Mouse (Mus musculus) skeletal muscle tissue, adult 2 months (tissue): Measurements from ENCODE around the gene Thoc2.
A peak's percentile ranks its signal among the peaks of the same experiment; 100 is the strongest.
"Not testable (repeated sequence)": the region's sequence is repeated elsewhere in the genome, so short reads cannot be mapped to it uniquely, and the experiment has no call there.

Source experiments
- DNase-seq: peaks from one replicate; pipeline ENCODE4 v3.0.0-alpha.2; 2012; ENCODE audit warnings: low read depth, low spot score

Gene Thoc2

DNA sequence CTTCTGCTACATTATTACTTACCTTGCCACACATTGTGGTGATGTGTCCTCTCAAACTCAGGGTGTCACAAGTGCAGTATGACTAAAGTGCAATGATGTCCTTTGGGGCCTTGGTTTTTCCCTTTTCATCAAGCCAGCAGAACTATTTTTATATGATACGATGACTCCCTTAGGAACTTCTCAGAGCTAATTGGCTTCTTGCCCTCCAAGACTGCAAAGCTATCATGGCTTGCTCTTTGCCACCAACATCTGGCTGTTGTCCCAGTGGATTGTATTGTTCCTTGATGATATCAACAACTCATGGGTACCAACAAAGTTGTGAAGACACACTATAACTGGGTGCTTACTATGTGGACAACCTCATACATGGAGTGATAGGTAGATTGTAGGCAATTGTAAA is at the start of gene Thoc2:
Gene Thoc2, minus strand, starts transcription at position 101 of the 400 bp plus-strand sequence.
- DNase-seq = no peak

DNA sequence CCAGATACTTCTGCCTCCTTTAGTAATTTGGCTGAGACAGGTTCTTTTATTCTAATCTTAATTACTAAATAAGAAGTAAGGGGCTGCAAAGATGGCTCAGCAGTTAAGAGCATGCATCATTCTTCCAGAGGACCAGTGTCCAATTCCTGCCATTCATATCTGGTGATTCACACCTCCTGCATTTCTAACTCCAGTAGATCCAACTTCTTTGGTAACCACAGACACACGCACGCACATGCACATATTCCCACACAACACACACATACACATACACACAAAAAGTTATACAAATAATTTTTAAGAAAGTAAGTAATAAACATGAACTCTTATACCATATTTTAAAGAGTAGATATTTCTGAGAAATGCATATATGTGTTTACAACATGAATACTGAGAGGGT is 49.6 kb upstream of the Thoc2 start:
- no peak for DNase-seq

DNA sequence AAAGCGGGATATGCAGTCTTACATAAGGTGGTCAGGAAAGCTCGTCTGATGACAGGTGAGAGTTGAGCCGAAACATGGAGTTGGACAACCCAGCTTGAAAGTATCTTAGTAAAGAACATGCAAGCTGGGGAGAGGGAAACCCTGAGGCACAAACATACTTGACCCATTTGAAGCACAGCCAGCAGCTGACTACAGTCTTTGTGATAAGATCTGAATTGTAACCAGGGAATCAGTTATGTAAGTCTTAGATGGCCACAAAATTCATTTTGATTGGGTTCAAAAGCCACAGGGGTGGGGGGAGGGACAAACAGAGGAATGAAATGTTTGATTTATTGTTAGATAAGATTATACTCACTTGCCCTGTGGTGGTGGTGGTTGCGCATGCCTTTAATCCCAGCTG is 48.9 kb upstream of the Thoc2 start:
- DNase-seq = no peak

DNA sequence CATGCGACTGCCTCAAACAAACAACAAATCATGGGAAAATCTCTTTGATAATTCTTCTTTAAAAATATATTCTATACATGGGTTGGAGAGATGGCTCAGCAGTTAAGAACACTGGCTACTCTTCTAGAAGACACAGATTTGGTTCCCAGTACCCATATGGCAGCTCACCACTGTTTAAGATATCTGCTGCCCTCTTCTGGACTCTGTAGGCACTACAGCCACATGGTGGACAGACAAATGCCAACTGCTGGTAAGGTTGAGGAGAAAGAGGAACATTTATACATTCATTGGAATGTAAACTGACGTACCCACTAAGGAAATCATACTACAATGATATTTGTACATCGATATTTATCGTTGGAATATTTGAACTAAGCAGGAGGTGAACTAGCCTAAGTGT is 36.7 kb upstream of the Thoc2 start:
- no peak for DNase-seq

DNA sequence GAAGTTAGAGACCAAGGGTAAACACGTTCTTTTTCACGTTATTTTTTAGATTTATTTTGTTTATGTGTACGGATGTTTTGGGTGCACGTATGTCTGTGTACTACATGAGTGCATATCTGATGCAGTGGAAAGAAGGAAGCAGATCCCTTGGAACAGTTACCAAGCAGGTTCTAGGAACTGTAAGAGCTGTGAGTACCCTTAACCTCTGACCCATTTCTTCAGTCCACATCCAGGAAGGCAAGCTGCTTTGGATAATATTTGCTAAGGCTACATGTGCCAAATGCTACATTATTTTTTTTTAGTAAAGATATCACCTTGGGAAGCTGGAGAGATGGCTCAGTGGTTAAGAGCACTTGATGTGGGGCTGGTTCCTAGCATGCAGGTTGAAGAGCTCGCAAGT is 21.4 kb upstream of the Thoc2 start:
- DNase-seq = no peak

DNA sequence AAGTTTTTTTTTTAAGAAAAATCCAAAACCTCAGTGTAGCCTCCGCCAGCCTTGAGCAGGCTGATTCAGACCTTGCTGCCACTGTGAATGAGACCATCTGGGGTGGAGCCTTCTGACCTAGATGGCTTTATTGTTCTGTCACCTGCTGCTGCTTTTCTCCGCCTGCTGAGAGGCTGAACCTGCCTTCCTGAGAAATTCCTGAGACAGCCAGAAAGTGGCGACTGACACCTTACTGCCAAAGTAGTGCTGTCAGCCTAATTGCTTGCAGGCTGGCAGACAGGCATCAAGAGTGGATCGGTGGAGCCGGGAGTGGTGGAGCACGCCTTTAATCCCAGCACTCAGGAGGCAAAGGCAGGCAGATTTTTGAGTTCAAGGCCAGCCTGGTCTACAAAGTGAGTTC is 11.3 kb upstream of the Thoc2 start:
- not testable (repeated sequence) for DNase-seq

DNA sequence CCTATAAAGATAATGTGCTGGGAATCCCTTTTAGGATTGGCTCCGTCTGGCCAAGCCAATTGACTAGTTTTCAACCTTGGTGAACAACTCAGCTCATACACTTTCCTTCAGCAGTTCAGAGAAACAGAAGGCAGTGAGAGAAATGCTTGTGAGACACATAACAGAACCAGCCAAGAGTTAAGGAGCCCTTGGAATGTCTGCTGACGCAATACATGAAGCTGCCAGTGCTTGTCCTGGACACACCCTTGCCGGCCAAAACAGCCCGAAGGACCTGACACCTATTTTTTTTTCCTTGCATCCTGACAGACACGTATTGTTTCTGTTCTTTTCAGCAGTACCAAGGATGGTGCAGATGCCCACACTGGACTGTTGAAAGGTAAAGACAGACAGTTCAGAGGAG is 4.2 kb upstream of the Thoc2 start:
- DNase-seq = no peak

DNA sequence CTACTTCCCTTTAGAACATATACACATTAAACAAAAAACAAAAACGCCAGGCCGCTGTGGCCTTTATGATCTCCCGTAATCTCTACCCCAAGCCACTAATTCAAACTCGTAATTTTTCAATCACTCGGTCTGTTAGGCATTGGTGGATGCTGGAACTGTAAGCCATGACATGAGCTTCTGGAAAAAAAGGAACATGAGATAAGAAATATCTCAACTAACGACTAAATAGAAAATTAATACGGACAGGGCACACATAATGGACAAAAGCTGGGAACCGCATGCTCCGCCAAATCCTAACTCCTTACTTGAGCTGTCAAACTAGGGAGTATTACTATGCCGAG is 8.4 kb downstream of the Thoc2 start:
- DNase-seq = no peak

DNA sequence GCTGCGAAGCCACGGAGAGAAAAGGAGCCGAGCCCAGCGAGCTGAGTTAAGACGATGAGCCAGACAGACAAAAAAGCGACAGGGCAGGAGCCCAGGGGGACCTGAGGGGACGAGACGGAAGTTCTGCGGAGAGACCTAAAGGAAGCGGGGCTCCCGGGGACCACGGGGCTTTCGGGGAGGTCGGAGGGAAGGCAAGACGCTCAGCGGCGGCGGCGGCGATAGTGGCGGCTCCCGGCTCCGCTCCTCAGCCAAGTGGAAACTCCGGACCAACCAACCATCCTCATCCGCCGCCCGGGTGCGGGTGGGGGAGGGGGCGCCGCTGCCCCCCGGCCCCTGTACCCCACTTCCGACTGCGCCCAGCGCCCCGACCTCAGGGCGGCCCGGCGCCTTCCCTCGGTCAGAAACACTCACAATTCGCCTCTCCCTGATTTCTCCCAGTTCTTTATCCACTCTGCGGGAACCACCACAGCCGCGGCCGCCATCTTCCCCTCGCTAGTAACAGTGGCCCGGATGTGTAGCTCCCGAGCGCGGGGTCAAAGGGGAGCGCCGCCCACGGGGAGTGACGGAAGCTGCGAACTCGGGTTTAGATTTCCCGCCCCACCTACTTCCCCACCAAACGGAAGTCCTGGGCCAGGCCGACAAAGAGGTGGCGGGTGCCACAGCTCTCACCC is 8.9 kb downstream of the Thoc2 start:
- DNase-seq = peak; percentile 75

DNA sequence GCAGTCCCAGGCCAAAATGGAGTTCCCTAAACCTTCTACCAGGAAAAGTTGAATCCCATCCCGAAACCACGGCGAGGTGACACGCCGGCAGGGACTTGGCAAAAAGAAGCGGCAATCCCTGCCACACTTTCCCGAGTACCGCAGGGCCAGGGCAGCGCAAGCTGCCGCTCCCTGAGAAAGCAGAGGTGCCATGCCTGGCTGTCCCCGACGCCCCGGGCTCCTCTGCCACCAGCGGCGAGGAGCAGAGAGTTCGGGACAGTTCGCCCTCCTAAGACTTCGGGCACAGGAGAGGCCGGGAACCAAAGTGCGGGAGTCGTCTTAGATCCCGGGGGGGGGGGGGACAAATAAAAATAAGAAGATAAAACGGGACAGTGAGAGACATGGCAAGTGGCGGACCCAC is 9.5 kb downstream of the Thoc2 start:
- DNase-seq = no peak

DNA sequence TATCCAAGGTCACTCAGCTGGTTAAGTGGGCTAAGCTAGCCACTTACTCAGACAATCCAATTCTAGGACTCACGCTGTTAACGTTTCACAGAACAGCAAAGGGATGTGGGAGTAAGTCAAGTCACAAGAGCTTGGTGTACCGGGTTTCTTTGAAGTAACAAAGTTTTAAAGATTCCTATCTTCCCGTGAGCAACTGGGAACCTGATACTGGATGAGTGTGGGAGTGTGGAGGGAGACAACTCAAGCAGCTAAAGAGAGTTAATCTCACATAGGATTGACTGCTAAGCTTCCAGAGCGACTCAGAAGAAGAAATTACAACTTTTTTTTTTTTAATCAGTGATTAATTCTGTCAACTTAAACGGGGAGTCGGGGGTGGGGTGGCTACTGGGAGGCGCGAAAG is 10.0 kb downstream of the Thoc2 start:
- no peak for DNase-seq

DNA sequence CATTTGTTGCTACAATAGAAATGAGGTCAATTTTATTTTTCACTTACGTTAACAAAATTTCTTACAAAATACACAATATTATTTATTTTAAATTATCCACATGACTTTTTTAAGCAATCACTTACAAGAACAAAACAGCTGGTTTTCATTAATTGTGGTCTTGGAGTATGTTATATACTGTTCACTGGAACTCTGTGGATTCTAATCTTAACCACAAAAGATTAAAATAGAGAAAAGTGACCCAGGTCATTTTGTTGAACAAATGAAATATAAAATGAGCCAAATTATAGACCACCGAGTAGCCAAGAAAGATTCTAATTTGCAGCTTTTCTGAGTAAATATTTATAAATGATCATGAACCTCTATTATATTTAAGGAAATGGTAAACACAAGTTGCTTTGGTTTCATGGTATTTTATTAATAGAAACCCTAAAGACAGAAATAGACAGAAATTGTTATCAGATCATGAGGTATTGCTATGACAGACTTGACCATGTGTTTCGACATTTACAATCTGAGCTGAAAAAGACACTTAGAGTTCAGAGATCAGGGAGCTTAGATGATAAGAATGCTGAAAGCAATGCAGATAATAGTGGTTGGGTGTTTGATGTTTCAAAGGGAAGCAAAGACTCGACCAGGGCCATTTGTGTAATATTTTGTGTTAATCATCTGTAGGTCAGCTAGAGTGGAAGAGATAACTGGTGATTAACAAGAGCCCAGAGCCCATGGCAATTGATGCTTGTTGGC is 35.5 kb downstream of the Thoc2 start:
- DNase-seq = no peak

DNA sequence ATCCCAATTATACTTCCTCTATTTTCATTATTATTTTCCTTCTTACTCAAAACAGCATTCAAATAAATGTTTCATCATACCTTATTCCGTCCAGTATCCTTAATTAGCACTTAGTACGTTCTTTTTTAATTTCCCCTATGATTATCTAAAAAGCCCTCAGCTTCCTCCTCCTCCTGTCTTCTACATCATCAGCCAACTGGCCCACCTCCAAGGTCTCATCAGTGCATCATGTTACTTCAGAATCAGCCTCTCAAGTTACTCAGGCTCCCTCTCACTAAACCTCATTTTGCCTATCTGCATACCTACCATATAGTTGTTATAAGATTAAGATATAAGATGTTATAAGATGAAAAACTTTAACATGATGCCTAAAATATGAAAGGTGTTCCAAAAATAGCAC is 43.9 kb downstream of the Thoc2 start:
- DNase-seq = no peak

DNA sequence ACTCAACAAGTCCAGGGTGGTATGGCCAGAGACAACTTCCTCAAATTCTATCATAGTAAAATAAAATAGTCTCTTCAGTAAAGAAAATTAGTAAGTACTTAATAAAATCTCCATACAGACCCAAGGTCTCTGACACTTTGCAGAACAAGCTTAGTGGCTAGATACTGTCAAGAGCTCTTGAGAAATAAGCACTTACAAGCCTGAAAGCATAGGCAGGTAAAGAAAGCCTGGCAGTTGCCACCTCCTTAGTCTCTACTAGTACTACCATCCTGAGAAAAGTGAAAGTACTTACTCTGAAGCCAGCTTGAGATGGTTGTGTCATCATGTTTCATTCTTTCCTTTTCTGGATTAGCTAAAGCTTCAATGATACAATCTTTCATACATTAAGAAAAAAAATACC is 82.7 kb downstream of the Thoc2 start:
- DNase-seq = no peak

DNA sequence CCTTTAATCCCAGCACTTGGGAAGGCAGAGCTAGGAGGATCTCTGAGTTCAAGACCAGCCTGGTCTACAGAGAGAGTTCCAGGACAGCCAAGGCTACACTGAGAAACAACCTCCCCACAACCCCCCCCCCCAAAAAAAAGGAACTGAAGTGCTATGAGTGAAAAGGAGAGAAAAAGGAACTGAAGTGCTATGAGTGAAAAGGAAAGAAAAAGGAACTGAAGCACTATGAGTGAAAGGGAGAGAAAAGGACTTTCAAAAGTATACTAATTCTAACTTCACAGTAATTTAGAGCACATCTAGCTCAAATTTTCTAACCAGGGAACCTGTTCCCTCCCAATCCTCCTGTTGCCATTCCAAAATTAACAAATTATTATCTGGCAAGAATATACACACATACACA is 114.9 kb downstream of the Thoc2 start:
- no peak for DNase-seq

DNA sequence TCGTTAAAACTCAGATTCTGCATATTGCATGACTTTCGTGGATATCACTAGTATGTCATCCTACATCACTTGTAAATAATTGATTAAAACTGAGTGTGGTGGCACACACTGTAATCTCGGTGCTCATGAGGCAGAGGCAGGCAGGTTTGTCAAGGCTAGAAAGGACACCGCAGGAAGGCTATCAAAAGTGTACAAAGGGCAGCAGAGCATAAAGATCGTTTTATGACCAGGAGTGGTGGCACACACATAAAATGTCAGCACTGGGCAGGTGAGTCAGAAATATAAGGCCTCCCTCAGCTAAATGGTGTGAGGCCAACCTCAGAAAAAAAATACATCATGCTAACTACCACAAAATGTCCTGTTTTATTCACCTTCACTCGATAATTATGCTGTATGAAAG is 127.2 kb downstream of the Thoc2 start:
- DNase-seq = no peak
